Mouse (Mus musculus): ENCODE measurements around the gene Oca2.

Oca2 gene

DNA sequence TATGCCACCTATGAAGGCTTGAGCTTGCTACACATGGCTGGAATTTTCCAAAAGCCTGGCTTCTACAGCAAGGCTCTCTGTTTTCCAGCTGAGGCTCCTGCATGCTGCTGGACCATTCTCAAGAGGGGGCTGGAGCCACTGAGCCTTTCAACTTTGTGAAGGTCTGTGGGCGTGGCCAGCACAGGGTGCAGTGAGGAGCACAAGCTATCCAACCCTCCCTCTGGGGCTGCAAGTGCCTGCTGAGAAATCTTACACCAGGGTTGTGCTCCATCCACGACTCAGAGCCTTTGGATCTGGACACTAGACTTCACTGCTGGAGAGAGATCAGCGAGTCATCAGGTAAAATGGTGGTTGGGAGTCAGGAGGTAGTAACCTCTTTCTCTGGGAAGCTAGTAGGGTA lies at the start of gene Oca2:
Gene Oca2 (plus strand): TSS at position 218 of the 400 bp plus-strand sequence.
- no peak for DNase-seq (ENCODE audit: low read depth, low spot score)

DNA sequence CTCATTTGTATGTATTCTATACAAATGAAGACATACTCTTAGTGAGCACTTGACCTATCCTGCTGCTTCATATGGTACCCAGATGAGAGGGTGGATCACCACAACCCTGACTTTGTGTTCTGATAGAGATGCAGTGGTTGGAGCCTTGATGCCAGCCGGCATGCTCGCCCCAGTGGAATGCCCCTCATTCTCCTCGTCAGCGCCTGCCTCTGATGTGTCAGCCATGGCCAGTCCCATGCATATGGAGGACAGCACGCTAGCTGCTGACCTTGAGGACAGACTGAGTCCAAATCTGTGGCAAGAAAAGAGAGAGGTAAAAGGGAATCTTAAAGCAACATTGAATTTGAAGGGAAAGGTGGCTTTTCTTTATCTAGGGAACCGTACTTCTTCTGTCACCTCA lies 48.5 kb upstream of the Oca2 start:
- no peak for DNase-seq (ENCODE audit: low read depth, low spot score)

DNA sequence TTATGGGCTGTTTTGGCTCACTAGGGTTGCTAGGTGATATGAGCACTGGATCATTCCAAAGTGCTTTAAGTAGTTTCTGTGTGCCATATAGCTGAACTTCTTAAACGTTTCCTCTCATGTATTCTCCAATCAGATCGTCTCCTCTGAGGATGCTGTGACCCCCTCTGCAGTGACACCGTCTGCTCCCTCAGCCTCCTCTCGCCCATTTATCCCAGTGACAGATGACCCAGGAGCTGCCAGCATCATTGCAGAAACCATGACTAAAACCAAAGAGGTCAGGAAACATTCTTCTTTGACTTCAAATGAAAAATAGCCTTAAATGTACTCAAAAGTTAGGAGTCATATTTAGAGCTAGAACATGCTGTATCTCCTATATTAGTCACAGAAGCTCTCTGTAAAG lies 47.9 kb upstream of the Oca2 start:
- DNase-seq (ENCODE audit: low read depth, low spot score), result no peak

DNA sequence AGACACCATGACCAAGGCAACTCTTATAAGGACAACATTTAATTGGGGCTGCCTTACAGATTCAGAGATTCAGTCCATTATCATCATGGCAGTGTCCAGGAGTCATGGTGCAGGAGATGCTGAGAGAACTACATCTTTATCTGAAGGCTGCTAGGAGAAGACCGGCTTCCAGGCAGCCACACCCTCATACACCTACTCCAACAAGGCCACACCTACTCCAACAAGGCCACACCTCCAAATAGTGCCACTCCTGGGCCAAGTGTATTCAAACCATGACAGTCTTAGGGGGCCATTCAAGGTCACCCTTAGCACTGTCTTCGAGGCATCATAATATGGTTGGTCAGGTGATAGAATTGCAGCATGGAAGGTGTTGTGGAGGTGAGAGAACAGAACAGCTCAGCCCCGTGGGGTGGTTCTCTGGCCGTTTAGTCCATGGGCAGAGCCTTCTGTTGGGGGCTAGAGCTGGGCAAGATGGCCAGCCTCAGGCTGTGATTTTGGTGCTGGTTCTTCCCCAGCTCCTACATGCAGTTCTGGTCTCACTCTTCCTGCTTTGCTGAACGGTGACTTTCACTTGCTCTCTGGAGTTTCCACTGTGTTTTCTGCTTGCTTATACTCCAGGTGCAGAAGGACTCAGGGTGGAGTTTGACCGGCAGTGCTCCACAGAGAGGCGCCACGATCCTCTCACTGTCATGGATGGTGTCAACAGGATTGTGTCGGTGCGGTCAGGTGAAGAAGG lies 37.9 kb upstream of the Oca2 start:
- DNase-seq (ENCODE audit: low read depth, low spot score), result no peak

DNA sequence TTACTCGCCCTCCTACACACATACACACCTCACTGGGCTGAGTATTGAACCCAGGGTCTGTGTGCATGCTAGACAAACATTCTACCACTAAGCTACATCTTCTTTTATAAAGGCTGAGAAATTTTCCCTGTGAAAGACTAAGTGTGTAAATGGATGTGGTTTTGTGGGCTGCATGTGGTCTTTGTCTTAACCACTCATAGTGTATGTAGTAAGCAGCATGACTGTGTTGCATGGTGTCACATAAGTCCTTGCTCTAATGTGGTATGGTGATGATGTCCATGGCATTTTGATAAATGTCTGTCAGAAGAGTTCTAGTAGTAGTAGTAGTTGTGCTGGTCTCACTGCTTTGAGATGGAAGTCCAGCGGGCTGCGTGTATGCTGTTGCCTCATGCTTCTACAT lies 36.7 kb upstream of the Oca2 start:
- DNase-seq (ENCODE audit: low read depth, low spot score), result no peak

DNA sequence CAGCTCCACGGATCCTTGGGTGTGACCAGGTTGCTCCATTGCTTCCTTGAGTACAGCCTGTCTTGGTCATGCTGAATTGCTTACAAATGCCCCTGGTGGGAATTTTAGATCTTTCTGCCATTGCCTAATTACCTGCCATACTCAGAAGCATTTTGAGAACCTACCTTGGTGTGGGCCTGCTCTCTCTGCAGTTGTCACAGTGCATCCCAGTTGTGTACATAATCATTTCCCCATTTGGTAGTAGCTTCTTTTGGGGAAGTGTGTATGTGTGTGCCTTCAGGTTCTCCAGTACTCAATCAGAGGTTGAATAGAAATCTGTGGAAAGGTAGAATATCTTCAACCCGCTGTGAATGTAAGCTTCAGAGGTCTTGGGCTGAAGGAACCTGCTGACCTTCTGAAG lies 36.3 kb upstream of the Oca2 start:
- DNase-seq (ENCODE audit: low read depth, low spot score), result no peak

DNA sequence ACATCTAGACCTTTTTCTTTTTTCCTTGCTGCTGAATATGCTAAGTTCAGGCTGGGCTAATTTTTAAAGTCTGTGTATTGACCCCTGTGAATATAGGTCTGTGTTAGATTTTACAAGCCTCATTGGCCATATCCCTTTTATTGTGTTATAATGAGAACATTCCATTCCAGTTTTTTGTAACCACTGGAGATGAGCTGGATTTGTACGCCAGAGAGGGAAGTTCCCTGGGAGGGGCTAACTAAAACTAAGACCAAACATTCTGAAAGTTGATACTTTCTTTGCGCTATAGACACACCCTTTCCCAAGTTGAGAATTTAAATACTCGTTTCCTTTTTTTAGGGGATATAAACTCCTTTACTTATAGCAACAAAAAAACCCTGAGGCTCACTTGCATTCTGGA lies 34.7 kb upstream of the Oca2 start:
- DNase-seq (ENCODE audit: low read depth, low spot score), result no peak

DNA sequence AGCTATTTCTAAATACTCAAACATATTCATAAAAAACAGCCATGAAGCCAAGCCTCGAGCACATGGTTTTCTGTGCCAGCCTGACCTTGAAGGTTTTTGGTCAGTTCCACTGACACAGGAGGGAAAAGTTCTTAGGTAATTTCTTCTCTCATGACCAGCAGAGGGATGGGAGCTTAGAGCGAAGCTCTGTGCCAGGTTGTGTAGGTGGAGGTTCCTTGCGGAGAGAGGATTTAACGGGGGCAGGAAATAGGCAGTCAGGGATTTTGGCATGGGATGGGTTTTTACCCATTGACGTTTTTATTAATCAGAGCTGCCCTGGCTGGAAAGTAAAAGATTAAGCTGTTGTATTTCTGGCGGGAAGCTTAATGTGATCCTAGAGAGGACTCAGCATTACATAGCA lies 18.7 kb upstream of the Oca2 start:
- DNase-seq (ENCODE audit: low read depth, low spot score), result no peak

DNA sequence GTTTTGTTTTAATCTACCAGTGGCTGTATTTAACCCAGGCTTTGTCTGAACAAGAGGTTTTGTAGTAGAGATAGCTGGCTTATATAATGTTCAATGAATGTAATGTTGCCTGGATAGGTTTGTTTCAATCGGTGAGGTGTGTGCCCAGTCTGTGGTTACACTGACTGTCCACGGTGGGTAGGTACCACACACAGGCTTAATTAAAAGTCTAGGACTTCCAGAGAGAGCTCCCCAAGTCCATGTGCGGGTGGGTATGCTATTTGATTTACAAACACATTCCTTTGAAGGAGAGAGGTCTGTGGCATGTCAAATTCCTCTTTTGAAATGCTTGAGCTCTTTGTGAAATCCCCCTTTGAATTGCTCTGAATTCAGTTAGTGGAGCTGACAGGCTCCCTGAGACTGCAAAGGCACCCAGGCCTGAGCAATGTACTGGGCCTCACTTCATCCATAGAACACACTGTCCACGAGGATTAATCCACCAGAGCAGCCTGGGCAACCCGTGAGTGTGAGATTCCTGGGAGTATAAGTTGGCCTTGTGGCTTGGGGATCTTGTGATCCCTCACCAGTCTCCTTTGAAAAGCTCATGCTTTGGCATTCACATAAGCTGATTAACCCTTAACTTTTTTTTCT lies 3.7 kb upstream of the Oca2 start:
- no peak for DNase-seq (ENCODE audit: low read depth, low spot score)

DNA sequence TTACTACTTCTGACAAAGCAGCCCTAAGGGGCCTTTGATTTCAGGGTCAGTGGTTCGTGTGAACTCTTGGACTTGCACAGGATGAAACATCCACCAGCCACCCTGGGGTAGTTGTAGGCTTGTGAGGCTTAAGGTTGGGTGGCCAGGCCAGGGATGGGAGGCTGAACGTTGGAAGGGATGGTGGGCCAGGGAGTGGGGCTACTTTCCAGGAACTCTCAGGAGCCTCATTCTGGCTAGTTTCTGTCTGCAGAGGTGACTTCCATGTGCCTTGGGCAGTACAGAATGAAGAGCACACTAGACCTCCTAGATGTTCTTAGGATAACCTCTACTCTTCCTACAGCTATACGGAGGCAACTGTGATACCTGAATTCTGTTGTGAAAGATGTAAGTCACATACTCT lies 2.9 kb upstream of the Oca2 start:
- no peak for DNase-seq (ENCODE audit: low read depth, low spot score)

DNA sequence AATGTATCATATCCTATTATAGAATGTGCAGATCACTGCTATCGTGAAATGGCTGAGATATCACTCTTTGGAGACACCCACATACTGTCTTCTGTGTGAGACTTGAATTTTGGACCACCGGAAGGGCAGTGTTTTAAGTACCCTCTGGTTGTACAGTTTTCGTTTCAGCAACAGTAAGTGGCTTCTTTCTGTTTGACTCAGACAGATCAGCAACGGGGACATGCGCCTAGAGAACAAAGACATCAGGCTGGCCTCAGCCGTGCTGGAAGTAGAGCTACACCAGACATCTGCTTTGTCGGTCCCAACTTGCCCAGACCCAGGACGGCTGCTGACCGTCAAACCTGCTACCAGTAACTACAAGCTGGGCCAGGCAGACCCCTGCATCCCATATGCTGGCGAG lies 15.0 kb downstream of the Oca2 start:
- no peak for DNase-seq (ENCODE audit: low read depth, low spot score)

DNA sequence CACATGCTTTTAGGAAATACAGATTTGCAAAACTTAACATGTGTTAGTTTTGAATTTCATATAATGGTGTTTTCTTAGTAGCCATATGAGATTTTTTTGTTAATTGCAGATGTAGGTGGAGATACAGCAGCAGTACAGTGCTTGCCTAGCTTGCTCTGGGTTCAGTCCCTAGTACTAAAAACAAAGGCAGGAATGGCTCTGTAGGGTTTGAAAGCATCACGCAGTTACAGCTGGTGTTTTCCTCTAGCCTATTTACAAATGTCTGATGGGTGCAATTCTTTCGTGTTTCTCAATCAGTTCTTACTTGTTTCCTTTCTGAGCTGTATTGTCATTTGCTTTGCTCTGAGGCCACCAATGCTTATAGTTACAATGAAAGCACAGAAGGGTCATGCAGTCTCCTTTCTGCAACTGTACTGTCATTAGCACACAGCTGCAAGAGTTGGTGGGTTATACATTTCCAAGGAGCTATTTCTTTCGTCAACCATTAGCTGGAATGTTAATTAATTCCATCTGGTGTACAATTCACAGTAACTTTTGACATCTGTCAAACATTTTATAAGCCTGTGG lies 18.4 kb downstream of the Oca2 start:
- no peak for DNase-seq (ENCODE audit: low read depth, low spot score)

DNA sequence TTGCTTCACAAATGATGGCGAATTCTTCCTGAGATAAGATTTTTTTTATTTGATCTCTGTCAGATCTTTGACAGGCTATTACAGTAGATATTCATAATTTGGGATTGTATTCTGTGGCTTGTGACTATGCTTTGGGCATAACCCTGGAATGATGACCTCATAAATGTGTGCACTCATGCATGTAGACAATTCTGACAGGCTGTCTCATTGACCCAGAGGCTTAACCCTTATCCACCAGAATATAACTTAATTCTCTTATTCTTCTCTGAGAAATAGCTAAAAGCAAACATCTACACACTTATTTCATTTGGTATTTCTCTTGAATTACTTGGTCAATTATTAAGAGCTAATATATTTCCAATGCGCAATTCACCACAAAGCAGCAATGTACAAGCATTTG lies 37.9 kb downstream of the Oca2 start:
- no peak for DNase-seq (ENCODE audit: low read depth, low spot score)

DNA sequence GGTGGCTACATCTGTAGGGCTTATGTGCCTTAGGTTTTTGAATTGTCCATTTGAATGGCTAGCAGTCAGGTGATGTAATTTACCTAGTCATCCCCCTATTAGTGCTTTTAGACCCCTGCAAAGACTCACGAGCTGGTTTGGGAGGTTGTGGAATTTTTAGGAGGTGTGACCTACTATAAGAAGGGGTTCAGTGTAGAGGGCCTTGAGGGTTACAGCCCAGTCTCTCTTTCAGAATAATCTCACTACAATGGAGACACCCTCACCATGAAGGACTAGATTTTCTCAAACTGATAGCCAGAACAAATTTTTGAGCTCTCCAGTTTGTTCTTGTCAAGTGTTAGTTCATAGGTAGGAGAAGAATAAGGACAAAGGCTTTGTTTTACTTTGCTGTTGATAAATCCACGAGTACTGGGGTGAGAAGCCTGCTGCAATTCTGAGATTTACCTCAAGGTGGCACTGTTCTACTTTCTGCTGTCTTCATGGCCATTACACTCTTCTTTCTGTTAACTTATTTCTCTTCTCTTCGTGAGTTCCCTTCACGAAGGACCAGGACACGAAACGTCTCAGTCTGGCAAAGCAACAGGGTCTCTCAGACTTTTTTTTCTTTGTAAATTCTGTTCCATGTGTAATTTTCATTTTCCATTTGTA lies 52.0 kb downstream of the Oca2 start:
- DNase-seq (ENCODE audit: low read depth, low spot score), result peak; percentile 39

DNA sequence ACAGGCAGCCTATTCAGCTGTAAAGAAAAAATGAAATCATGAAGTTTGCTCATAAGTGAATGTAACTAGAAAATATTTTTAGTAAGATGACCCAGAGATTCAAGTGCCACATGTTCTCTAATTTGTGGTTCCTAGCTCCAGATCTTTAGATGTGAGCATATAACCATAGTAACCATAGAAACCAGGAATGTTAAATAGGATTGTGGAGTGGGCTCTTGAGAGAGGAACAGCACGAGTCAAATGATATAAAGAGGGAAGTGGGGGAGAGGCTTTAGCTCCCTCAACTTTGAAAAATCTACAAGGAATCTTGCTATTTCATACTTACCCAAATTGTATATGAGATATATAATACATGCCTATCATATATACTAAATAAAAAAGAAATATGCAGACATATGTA lies 64.8 kb downstream of the Oca2 start:
- no peak for DNase-seq (ENCODE audit: low read depth, low spot score)

DNA sequence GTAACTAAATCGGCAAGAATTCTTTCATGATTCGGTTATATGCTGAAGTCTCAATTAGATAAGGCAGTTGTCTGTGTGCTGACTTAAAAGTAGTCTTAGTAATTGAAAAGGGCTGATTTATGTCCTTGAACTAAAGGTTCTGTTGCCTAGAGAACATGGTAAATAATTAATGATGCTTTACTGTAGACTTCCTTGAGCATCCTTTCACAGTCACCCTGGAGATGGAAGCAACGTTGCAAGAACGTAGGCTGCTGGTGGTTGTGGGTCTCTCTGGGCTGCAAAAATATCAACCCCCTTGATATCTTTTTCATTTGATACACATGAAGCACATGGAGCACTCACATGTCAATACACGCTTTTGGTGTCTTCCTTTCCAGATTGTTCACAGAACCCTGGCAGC lies 74.8 kb downstream of the Oca2 start:
- DNase-seq (ENCODE audit: low read depth, low spot score), result no peak

DNA sequence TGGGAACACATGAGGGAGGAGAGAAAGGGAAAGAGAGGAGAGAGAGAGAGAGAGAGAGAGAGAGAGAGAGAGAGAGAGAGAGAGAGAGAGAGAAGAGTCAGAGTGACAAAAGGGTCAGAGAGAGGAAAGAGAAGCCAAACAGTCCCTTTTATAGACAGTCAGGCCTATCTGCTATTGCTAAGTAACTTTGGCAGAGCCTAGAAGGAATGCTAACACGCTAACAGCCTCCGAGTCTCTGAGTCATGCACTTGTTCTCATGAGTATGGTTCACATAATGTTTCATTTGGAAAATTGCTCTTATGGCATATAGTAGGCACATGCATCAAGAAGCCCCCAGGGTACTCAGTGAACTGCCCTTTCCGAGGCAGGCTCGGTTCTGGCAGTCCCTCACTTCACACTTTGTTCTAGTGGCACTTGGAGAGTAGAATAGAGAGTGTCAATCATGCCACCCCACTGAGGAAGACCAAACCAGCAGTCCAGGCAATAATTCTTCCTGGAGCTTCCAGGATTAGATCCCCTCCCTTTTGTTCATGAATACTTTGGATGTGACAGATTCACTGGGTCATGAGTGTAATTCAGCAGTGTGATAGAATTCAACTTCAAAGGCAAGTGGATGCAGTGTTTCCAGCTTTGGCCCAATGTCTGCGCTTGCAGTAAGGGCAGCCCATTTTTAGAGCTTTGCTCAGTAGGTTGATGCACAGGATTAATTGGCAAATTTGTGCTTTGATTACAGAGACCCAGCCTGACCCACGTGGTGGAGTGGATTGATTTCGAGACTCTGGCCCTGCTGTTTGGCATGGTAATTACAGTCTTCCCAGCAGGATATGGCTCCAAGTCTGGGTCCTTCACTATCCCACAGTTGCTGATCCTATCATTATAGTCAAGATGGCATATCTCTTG lies 76.3 kb downstream of the Oca2 start:
- no peak for DNase-seq (ENCODE audit: low read depth, low spot score)

DNA sequence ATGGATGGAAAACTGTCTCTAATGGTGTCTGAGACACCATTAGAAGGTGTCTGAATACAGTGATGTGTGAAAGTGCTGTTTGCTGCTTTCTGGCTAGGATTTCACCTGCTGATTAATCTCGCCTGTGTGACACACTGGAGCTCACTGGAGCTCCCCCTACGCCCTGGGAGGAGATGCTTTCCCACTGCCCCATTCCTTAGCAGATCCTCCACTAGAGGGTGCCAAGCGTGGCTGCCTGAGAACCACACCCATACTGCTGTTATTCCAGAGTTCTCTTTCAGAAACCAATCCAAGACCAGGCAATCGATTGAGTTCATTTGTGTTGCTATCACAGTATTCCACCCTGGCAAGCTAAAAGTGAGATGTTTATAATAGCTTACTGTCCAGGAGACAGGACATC lies 88.2 kb downstream of the Oca2 start:
- no peak for DNase-seq (ENCODE audit: low read depth, low spot score)

DNA sequence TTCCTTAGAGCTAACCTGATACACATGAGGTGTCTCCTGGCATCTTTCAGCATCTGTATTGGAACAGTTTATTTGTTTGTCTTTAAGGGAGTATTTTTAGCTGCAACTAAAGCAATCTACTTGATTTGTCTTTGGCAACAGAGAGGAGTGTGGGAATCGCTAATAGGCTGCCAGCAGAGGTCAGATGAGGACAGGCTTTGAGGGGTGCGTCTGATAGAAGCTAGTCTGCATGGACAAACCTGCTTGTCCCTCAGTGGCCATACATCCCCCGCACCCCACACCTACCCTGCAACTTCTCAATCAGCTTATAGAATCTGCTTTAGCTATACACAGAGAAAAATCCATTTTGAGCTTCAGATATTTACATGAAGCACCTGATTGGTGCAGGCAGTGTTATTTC lies 109.0 kb downstream of the Oca2 start:
- DNase-seq (ENCODE audit: low read depth, low spot score), result peak; percentile 4

DNA sequence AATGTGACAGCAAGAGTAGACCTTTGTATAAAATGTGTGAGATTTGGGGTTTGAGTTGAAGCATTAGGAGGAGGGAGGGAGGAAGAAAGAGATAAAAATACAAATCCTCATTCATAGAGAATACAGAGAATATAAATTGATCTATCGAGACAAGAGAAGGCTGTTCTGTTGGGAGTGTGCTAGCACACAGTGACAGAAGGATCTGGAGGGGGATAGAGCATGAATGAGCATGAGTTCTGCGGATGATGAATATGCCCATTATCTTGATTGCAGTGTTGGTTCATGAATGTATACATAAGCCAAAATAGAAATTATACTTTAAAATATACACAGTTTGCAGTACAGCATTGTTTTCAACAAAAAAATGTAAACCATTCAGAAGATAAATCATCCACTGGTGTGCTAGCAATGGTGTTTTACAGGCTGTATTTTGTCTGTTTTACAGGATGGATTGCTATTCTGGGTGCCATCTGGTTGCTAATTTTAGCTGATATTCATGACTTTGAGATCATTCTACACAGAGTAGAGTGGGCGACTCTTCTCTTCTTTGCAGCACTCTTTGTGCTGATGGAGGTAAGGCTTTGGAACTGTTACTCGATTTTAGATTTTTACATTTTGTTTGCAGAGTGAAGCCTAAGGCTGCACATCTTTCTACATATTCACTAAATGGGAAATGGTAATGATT lies 117.2 kb downstream of the Oca2 start:
- no peak for DNase-seq (ENCODE audit: low read depth, low spot score)

DNA sequence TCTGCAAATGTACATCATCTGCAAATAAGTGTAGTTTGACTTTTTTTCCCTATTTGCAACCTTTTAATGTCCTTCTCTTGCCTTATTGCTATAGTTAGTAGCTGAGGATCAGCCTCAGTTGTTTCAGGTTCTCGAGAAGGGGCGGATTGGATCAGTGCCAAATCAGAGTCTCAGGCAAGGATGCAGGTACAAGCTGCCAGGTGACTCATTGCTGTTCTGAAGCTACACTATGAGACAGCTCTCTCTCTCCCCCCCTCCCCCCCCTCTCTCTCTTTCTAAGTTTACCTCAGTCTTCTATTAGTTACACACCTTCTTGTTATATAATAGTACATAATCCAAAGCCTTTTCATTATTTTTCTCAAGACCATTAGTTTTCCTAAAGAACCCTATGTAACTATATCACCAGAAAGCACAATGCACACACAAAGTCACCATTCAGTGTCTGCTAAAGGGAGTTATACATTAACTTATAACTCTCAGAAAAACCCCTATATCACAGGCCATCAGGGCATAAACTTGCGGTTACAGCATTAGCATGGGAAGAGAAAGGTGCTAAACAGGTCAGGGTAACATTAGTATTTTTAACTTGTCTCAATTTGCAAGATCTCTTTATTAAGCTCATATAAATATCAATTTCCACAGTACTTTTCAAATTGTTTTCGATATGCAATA lies 142.3 kb downstream of the Oca2 start:
- DNase-seq (ENCODE audit: low read depth, low spot score), result no peak

All from retina, adult 2 months (tissue).